Mouse (Mus musculus) intestine, embryonic 15.5 days (tissue): Measurements from ENCODE around the gene 4932411N23Rik. TPM values are rescaled to one million over a fixed set of nuclear protein-coding genes. Genes with fewer than 3 reads are reported as not detected.
"Not testable (repeated sequence)": the region's sequence is repeated elsewhere in the genome, so short reads cannot be mapped to it uniquely, and the experiment has no call there.

Experiments used
- ATAC-seq: fragments of 200-750 bp; cut with Nextera tagmentation; 2 replicates; pipeline ENCODE4 v1.8.0; 2017; ENCODE audit warnings: moderate TSS enrichment, moderate library complexity
- H3K27ac ChIP-seq: fragments of 300-500 bp; sonication (generic); 2 replicates; pipeline ENCODE4 v1.5.1; 2015; ENCODE audit warnings: mild to moderate bottlenecking, inconsistent platforms
- H3K27me3 ChIP-seq: fragments of 300-500 bp; sonication (generic); replicated peaks from 2 replicates; pipeline ENCODE4 v1.6.1; 2015; ENCODE audit warnings: inconsistent platforms
- H3K36me3 ChIP-seq: fragments of 300-500 bp; sonication (generic); 2 replicates; pipeline ENCODE4 v1.6.1; 2015; ENCODE audit warnings: inconsistent platforms
- H3K4me1 ChIP-seq: fragments of 300-500 bp; sonication (generic); replicated peaks from 2 replicates; pipeline ENCODE4 v1.6.1; 2015; ENCODE audit warnings: inconsistent platforms
- H3K4me2 ChIP-seq: fragments of 300-500 bp; sonication (generic); replicated peaks from 2 replicates; pipeline ENCODE4 v1.6.1; 2015; ENCODE audit warnings: mild to moderate bottlenecking, inconsistent platforms
- H3K4me3 ChIP-seq: fragments of 300-500 bp; sonication (generic); replicated peaks from 2 replicates; pipeline ENCODE4 v1.5.1; 2015; ENCODE audit warnings: inconsistent platforms
- H3K9ac ChIP-seq: fragments of 300-500 bp; sonication (generic); 2 replicates; pipeline ENCODE4 v1.6.1; 2015; ENCODE audit warnings: inconsistent platforms
- H3K9me3 ChIP-seq: fragments of 300-500 bp; sonication (generic); 2 replicates; pipeline ENCODE4 v1.6.1; 2016; ENCODE audit warnings: inconsistent platforms
- WGBS: fragments of 180-500 bp; shearing (Covaris S2); methylation state at CpG from one replicate; pipeline ENCODE4 v1.1.7; 2015; 5-methylcytosine and 5-hydroxymethylcytosine counted together
- polyA plus RNA-seq: library from polyadenylated mRNA; unstranded; fragments of >200 nt; fragmentation: Nextera tagmentation; extraction: Ambion mirVana; gene quantifications from 2 replicates; pipeline ENCODE4 v1.2.1, GENCODE M21; 2015

Gene 4932411N23Rik
- not detected in 2 replicates for polyA plus RNA-seq

DNA sequence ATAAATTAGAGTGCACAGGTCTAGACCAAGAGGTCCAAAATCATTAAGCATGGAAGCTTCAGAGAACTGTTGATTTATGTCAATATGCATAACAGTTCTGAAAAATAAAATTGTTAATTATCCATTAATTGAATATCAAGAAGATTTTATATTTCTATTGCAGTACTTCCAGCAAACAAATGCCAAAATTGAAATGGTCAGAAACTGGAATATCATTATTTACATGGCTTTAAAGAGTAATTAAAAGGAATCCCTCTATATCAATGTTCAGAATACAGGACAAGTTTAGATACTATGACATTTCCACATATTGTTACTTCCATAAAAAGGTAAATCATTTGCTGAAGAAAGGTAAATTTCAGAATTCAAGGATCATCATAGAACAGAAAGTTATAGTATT lies at the start of gene 4932411N23Rik:
TSS of gene 4932411N23Rik (minus strand) at position 101 of the 400 bp plus-strand sequence.
- Histone ChIP-seq H3K4me1 (no peaks in the 10 kb centered on the region), H3K9me3 (no peaks in the 10 kb centered on the region), H3K27ac (no peak within 1 kb of the TSS), H3K4me3 (no peak within 1 kb of the TSS), H3K36me3 (no peaks in the 10 kb centered on the region), H3K27me3 (no peaks in the 10 kb centered on the region), H3K9ac (no peak within 1 kb of the TSS), H3K4me2 (no peak within 1 kb of the TSS)
- ATAC-seq, result no peak

DNA sequence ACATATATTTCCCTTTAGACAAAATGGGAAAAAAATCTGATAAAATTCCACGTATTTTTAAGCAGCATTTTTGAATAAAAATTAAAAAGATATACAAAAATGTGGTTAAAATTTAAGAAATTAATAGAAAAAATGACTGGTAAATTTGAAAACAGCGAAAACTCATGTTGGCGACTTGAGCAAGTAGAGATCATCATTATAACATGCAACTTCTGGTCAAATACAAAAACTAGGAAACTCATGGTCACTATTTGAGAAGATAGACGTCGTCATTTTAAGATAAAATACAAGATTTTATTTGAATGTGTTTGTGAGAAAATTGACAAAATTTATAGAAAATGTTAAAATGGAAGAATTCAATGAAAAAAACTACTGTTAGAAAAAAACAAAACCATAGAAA lies 35.8 kb downstream of the 4932411N23Rik start:
- no peaks in the 10 kb centered on the region for H3K9me3 ChIP-seq
- no peaks in the 10 kb centered on the region for H3K27me3 ChIP-seq
- 80% methylated on average over 5 of the region's 5 CpGs for WGBS
- H3K4me2 ChIP-seq, result no peak overlapping the region
- ATAC-seq, result no peak
- no peak overlapping the region for H3K9ac ChIP-seq
- no peak overlapping the region for H3K27ac ChIP-seq
- H3K36me3 ChIP-seq, result no peaks in the 10 kb centered on the region
- no peaks in the 10 kb centered on the region for H3K4me1 ChIP-seq
- no peak overlapping the region for H3K4me3 ChIP-seq

DNA sequence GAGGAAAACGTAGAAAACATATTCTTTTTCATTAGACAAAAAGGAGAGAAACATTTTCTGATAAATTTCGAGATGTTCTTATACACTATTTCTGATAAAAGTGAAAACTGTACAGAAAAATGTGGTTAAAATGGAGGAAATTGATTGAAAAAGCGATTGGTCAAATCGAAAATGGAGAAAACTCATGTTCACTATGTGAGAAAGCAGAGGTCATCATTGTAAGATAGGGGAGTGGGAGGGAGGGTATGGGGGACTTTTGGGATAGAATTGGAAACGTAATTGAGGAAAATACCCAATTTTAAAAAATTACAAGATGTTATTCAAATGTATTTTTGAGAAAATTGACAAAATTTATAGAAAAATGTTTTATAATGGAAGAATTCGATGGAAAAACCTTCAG lies 38.0 kb downstream of the 4932411N23Rik start:
- H3K27ac ChIP-seq, H3K36me3 ChIP-seq, H3K27me3 ChIP-seq, ATAC-seq, H3K4me1 ChIP-seq, H3K9ac ChIP-seq, H3K4me3 ChIP-seq, H3K9me3 ChIP-seq, H3K4me2 ChIP-seq: not testable (repeated sequence)
- WGBS, result 82% methylated on average over 5 of the region's 6 CpGs

DNA sequence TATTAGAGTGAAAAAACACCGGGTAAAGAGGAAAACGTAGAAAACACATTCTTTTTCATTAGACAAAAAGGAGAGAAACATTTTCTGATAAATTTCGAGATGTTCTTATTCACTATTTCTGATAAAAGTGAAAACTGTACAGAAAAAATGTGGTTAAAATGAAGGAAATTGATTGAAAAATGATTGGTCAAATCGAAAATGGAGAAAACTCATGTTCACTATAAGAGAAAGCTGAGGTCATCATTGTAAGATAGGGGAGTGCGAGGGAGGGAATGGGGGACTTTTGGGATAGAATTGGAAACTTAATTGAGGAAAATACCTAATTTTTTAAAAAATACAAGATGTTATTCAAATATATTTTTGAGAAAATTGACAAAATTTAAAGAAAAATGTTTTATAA lies 40.8 kb downstream of the 4932411N23Rik start:
- not testable (repeated sequence) for H3K4me2 ChIP-seq, H3K4me1 ChIP-seq, H3K9me3 ChIP-seq, ATAC-seq, H3K27me3 ChIP-seq, H3K9ac ChIP-seq, H3K36me3 ChIP-seq, H3K27ac ChIP-seq, H3K4me3 ChIP-seq
- 82% methylated on average over 5 of the region's 5 CpGs for WGBS

DNA sequence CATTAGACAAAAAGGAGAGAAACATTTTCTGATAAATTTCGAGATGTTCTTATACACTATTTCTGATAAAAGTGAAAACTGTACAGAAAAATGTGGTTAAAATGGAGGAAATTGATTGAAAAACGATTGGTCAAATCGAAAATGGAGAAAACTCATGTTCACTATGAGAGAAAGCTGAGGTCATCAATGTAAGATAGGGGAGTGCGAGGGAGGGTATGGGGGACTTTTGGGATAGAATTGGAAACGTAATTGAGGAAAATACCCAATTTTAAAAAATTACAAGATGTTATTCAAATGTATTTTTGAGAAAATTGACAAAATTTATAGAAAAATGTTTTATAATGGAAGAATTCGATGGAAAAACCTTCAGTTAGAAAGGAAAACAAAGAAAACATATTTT lies 42.2 kb downstream of the 4932411N23Rik start:
- H3K36me3 ChIP-seq, H3K9ac ChIP-seq, H3K9me3 ChIP-seq, ATAC-seq, H3K4me1 ChIP-seq, H3K27me3 ChIP-seq, H3K4me3 ChIP-seq, H3K4me2 ChIP-seq, H3K27ac ChIP-seq: not testable (repeated sequence)
- WGBS, result 66% methylated on average over 5 of the region's 6 CpGs

Other genes with a start within 250 kb of the 4932411N23Rik start
- not detected in 2 replicates for gene Gm382, start 224.1 kb upstream of the 4932411N23Rik start, polyA plus RNA-seq